Mouse (Mus musculus) hindbrain, embryonic 15.5 days (tissue): Measurements from ENCODE around the gene Wnk2. TPM values are rescaled to one million over a fixed set of nuclear protein-coding genes. Genes with fewer than 3 reads are reported as not detected.

Source experiments
- ATAC-seq: fragments of 200-750 bp; cut with Nextera tagmentation; 2 replicates; pipeline ENCODE4 v1.8.0; 2017; ENCODE audit warnings: low read depth, moderate number of reproducible peaks, moderate TSS enrichment; ENCODE audit not compliant: low FRiP score
- H3K27ac ChIP-seq: fragments of 300-500 bp; sonication (generic); replicated peaks from 2 replicates; pipeline ENCODE4 v1.5.1; 2015; ENCODE audit warnings: mild to moderate bottlenecking, inconsistent platforms
- H3K27me3 ChIP-seq: fragments of 300-500 bp; sonication (generic); 2 replicates; pipeline ENCODE4 v1.6.1; 2015; ENCODE audit warnings: control low read depth, inconsistent platforms
- H3K36me3 ChIP-seq: fragments of 300-500 bp; sonication (generic); 2 replicates; pipeline ENCODE4 v1.6.1; 2015; ENCODE audit warnings: control low read depth, inconsistent platforms
- H3K4me1 ChIP-seq: fragments of 300-500 bp; sonication (generic); replicated peaks from 2 replicates; pipeline ENCODE4 v1.6.1; 2015; ENCODE audit warnings: control low read depth, inconsistent platforms
- H3K4me2 ChIP-seq: fragments of 300-500 bp; sonication (generic); 2 replicates; pipeline ENCODE4 v1.6.1; 2015; ENCODE audit warnings: moderate library complexity, mild to moderate bottlenecking, inconsistent platforms
- H3K4me3 ChIP-seq: fragments of 300-500 bp; sonication (generic); 2 replicates; pipeline ENCODE4 v1.5.1; 2015; ENCODE audit warnings: mild to moderate bottlenecking, inconsistent platforms
- H3K9ac ChIP-seq: fragments of 300-500 bp; sonication (generic); 2 replicates; pipeline ENCODE4 v1.6.1; 2015; ENCODE audit warnings: inconsistent platforms
- H3K9me3 ChIP-seq: fragments of 300-500 bp; sonication (generic); 2 replicates; pipeline ENCODE4 v1.6.1; 2016; ENCODE audit warnings: control low read depth, inconsistent platforms
- WGBS: fragments of 180-500 bp; shearing (Covaris S2); methylation state at CpG from one replicate; pipeline ENCODE4 v1.1.7; 2015; 5-methylcytosine and 5-hydroxymethylcytosine counted together
- polyA plus RNA-seq: library from polyadenylated mRNA; unstranded; fragments of >200 nt; fragmentation: Nextera tagmentation; extraction: Ambion mirVana; gene quantifications from 2 replicates; pipeline ENCODE4 v1.2.1, GENCODE M21; 2015

Gene Wnk2
- polyA plus RNA-seq, 1 experiment from 2014 or later = 23.2 TPM

DNA sequence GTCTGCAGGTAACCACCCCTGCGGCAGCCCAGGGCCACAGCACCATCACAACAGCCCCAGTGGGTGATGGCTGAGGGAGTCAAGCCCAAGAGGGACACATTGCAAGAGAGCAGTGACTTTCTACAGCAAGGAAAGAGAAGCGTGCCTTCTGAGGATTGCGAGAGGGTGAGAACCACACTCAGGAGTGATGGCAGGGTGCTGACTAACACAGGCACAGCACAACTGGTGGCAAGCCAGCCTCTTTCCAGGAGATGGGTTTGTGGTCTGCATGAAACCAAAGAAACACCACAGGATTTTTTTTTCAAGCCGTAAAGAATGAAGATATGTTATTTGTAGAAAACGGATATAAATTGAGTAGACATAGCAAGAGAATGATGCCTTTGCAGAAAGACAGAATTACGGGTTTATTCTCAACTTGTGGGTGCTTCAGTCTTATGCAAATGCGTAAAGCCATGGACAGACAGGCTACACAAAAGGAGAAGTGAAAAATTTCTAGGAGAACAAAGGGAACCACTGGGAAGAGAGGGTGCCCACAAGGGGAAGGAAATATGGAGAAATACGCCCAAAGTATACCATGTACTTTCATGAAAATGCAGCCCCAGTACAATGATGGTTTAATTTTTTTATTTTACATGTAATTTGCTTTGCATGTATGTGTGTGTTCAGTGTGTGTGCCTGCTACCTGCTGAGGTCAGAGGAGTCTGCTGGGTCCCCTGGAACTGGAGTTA, 39.5 kb downstream of the Wnk2 start:
- no peak overlapping the region for H3K4me2 ChIP-seq
- no peak for ATAC-seq

DNA sequence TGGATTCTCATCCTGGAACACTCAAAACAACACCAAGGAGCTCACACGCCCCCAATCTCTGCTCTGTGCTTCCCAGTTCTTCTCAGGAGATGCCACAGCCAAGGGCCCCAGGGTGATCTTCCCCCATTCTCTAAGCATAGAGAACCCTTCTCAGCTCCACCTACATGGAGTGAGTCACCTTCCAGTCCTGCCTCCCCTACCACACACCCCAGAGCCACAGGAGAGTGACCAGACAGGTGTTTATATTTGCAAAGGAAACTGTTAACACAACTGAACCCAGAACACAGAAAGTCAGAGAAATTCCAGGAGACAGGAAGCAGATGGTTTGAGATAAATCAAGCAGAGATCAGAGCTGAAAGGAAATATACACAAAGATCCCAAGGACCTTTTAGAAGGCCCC, 43.9 kb downstream of the Wnk2 start:
- H3K27me3 ChIP-seq = no peaks in the 10 kb centered on the region
- H3K9me3 ChIP-seq = no peaks in the 10 kb centered on the region
- 90% methylated on average over 1 of the region's 1 CpGs for WGBS
- H3K27ac ChIP-seq = peak overlapping the region; percentile 2; the same call in 1 of the 2 replicates
- peaks cover 12% of the 10 kb centered on the region for H3K36me3 ChIP-seq
- no peak overlapping the region for H3K4me2 ChIP-seq
- no peak overlapping the region for H3K9ac ChIP-seq
- peaks cover 31% of the 10 kb centered on the region for H3K4me1 ChIP-seq
- H3K4me3 ChIP-seq = no peak overlapping the region
- no peak for ATAC-seq

More for the DNA sequence above, 39.5 kb downstream of the Wnk2 start:
- 82% methylated on average over 8 of the region's 8 CpGs for WGBS
- H3K27me3 ChIP-seq = no peaks in the 10 kb centered on the region
- no peak overlapping the region for H3K4me3 ChIP-seq
- no peaks in the 10 kb centered on the region for H3K9me3 ChIP-seq
- no peak overlapping the region for H3K27ac ChIP-seq
- H3K9ac ChIP-seq = no peak overlapping the region
- H3K4me1 ChIP-seq = peaks cover 7% of the 10 kb centered on the region; the same call in 1 of the 2 replicates
- peaks cover 4% of the 10 kb centered on the region; the same call in 1 of the 2 replicates for H3K36me3 ChIP-seq

DNA sequence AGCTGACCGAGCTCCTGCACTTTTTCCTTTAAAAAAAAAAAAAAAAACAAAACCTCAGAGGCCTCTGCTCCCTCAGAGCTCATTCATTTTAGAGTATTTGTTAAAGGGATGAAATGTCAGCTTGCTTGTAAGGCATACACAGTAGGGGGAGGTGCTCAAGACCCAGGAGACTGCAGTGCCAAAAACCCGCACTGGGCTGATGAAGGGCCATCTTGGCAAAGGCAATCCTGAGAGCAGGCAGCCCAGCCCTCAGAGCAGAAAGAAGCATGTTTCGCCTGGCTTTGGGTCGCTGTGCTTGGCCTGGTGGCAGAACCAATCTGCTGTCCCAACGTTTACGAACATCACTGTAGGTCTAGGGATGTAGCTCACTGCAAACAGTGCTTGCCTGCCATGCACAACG, 44.6 kb downstream of the Wnk2 start:
- Histone ChIP-seq H3K9ac (no peak overlapping the region), H3K36me3 (peaks cover 12% of the 10 kb centered on the region), H3K4me1 (peaks cover 31% of the 10 kb centered on the region), H3K9me3 (no peaks in the 10 kb centered on the region), H3K4me3 (no peak overlapping the region), H3K27me3 (no peaks in the 10 kb centered on the region), H3K4me2 (no peak overlapping the region), H3K27ac (peak overlapping the region; percentile 44; the same call in 1 of the 2 replicates)
- WGBS = 62% methylated on average over 7 of the region's 7 CpGs
- ATAC-seq = 0 out of 2 replicates have a peak, but pooled peaks have one; percentile 36

DNA sequence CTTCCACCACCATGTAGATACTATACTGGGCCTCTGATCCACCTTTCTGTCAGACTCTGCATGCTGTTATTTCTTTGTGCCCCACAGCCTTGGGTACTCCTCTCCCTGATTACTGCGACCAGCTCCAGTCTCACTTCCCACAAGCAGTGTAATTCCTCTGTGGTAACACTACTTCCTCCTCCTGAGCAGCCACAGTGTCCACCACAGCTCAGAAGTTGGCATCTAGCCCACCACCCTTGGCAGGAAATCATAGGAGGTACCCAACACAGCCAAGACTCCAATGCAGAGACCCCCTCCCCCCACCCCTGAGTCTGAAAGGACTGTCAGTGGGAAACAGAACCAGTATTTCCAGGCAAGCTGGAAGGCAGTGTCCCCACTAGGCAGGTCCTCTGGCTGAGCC, 47.4 kb downstream of the Wnk2 start:
- Histone ChIP-seq H3K27me3 (no peaks in the 10 kb centered on the region), H3K9me3 (no peaks in the 10 kb centered on the region), H3K36me3 (peaks cover 14% of the 10 kb centered on the region), H3K9ac (no peak overlapping the region), H3K27ac (peak overlapping the region; percentile 38; the same call in 1 of the 2 replicates), H3K4me3 (no peak overlapping the region), H3K4me1 (peaks cover 31% of the 10 kb centered on the region), H3K4me2 (no peak overlapping the region)
- WGBS = 52% methylated on average over 1 of the region's 1 CpGs
- peak; percentile 40; the same call in 1 of the 2 replicates for ATAC-seq

DNA sequence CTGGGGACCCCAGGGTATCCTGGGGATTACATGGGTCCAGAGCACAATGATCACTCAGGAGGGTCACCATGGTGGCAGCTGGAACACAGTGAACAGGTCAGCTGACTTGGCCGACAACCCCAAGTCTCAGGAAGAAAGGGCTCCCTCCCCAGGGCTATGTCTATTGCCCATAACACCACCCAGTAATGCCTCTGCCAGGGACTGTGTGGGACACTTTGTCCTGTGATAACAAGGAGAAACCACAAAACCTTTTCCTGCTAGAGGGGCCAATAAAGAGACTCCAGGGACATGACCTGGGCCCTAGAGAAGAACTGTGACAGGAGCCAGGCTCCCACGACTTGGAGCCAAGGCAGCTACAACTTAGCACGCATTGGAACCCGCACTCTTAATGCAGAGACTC, 51.0 kb downstream of the Wnk2 start:
- no peak overlapping the region for H3K4me3 ChIP-seq
- no peak overlapping the region for H3K4me2 ChIP-seq
- 90% methylated on average over 4 of the region's 4 CpGs for WGBS
- no peaks in the 10 kb centered on the region for H3K9me3 ChIP-seq
- peaks cover 19% of the 10 kb centered on the region for H3K4me1 ChIP-seq
- no peaks in the 10 kb centered on the region for H3K27me3 ChIP-seq
- H3K27ac ChIP-seq = no peak overlapping the region
- no peak overlapping the region for H3K9ac ChIP-seq
- ATAC-seq = no peak
- H3K36me3 ChIP-seq = peaks cover 37% of the 10 kb centered on the region

DNA sequence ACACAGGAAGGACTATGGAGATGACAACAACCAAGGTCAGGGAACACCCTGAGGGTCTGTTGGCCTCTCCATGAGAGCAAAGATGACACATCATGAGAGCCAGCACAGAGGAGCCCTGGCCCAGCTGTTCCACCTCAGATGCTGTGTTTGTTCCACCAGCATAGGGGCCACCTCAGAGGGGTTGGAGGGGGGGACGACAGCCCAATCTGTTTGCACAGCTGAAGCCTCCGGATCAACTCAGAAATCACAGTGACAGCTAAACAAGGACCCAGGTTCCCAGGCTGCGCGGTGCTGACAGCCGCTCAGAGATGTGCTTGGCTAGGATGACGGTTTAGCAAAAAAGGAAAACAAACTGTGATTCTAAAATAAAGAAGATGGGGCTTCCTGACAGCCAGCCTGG, 53.1 kb downstream of the Wnk2 start:
- H3K4me1 ChIP-seq = peaks cover 5% of the 10 kb centered on the region; the same call in 1 of the 2 replicates
- ATAC-seq = 0 out of 2 replicates have a peak, but pooled peaks have one; percentile 19
- no peak overlapping the region for H3K4me3 ChIP-seq
- H3K4me2 ChIP-seq = no peak overlapping the region
- no peaks in the 10 kb centered on the region for H3K27me3 ChIP-seq
- H3K27ac ChIP-seq = no peak overlapping the region
- H3K9ac ChIP-seq = no peak overlapping the region
- no peaks in the 10 kb centered on the region for H3K9me3 ChIP-seq
- H3K36me3 ChIP-seq = peaks cover 49% of the 10 kb centered on the region
- 85% methylated on average over 6 of the region's 6 CpGs for WGBS

DNA sequence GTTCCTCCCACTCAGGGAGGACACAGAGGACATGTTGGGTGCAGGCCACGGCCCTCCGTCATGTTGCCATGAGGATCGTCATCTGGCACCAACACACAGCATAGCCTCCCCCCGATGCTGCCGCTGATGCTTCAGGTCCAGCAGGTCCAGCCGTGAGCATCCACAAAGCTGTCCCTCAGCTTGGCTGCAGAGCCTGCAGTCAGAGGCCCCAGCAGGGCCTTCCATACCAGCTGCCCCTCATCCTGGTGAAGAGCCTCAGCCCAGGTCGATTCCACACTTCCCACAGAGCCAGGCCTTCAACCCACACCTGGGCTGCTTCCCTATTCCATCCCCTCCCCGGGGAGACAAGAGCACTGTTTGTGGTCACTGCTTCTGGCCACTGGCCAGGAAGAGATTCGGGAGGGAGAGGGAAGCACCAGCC, 54.3 kb downstream of the Wnk2 start:
- H3K4me3 ChIP-seq = no peak overlapping the region
- H3K4me2 ChIP-seq = no peak overlapping the region
- H3K36me3 ChIP-seq = peaks cover 55% of the 10 kb centered on the region
- 74% methylated on average over 9 of the region's 9 CpGs for WGBS
- peaks cover 5% of the 10 kb centered on the region; the same call in 1 of the 2 replicates for H3K4me1 ChIP-seq
- no peaks in the 10 kb centered on the region for H3K9me3 ChIP-seq
- no peak overlapping the region for H3K27ac ChIP-seq
- H3K9ac ChIP-seq = no peak overlapping the region
- ATAC-seq = no peak
- no peaks in the 10 kb centered on the region for H3K27me3 ChIP-seq

DNA sequence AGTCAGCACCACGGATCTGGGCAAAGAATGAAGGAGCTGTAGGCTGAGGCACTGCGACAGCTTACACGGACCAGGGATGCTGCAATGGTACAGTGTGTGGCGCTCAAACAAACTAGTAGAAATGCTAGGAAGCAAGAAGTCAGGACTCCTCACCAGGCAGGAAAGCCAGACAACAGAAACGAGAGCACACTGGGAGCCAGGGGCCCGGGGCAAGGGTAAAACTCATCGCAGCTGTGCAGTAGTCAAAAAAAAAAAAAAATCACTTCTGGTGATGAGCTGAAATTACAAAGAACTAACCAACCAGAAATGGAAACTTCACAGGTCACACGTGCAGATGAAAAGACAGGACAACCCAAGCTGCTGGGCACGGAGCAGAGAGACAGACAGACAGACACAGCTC, 55.2 kb downstream of the Wnk2 start:
- H3K4me1 ChIP-seq = peaks cover 5% of the 10 kb centered on the region; the same call in 1 of the 2 replicates
- no peak overlapping the region for H3K9ac ChIP-seq
- WGBS = 79% methylated on average over 9 of the region's 9 CpGs
- peaks cover 55% of the 10 kb centered on the region for H3K36me3 ChIP-seq
- H3K9me3 ChIP-seq = no peaks in the 10 kb centered on the region
- H3K4me2 ChIP-seq = no peak overlapping the region
- H3K4me3 ChIP-seq = no peak overlapping the region
- H3K27me3 ChIP-seq = no peaks in the 10 kb centered on the region
- H3K27ac ChIP-seq = no peak overlapping the region
- ATAC-seq = no peak

DNA sequence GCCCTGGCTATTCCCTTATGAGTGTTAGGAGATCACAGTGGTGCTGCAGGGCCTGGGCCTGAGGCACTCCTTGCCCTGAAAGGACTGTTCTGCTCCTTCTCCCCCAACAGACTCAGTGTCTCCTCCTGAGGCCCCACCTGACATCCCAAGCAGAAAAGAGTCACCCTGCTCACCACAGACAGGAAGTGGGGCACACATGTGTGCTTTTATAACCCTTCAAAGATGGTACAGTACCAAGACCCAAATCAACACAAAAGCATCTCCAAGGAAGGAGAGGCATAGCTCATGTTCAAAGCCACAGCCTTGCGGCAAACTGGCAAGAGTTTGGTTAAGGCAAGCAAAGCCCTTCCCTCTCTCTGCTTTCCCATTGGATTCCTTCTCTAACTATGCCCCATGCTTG, 57.6 kb downstream of the Wnk2 start:
- no peak for ATAC-seq
- no peak overlapping the region for H3K9ac ChIP-seq
- 100% methylated on average over 1 of the region's 1 CpGs for WGBS

DNA sequence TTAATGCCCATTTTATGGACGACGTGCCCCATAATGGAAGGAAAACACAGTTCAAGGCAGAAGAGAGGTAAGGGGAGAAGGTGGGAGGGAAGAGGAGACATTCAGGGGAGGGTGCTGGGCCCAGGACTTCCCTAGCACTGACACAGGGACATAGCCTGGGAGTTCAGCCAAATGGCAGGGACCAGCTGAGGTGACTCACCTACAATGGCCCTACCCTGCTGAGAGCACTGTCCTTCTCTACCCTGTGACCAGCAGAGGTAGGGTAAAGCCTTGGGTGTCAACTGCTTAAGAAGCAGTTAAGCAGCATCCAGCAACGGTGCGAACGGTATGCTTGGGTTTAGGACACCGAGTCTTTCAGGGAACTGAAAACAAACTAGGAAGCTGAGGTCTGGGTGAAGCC, 58.9 kb downstream of the Wnk2 start:
- H3K4me1 ChIP-seq = peaks cover 5% of the 10 kb centered on the region; the same call in 1 of the 2 replicates
- H3K4me3 ChIP-seq = no peak overlapping the region
- no peak overlapping the region for H3K27ac ChIP-seq
- 95% methylated on average over 6 of the region's 6 CpGs for WGBS
- ATAC-seq = no peak
- peaks cover 41% of the 10 kb centered on the region for H3K36me3 ChIP-seq
- no peaks in the 10 kb centered on the region for H3K9me3 ChIP-seq
- H3K4me2 ChIP-seq = no peak overlapping the region
- H3K9ac ChIP-seq = no peak overlapping the region
- no peaks in the 10 kb centered on the region for H3K27me3 ChIP-seq

More for the DNA sequence above, 57.6 kb downstream of the Wnk2 start:
- H3K27ac ChIP-seq = no peak overlapping the region
- no peak overlapping the region for H3K4me3 ChIP-seq
- H3K4me2 ChIP-seq = no peak overlapping the region
- H3K36me3 ChIP-seq = peaks cover 50% of the 10 kb centered on the region
- H3K9me3 ChIP-seq = no peaks in the 10 kb centered on the region
- H3K27me3 ChIP-seq = no peaks in the 10 kb centered on the region
- H3K4me1 ChIP-seq = peaks cover 5% of the 10 kb centered on the region; the same call in 1 of the 2 replicates

DNA sequence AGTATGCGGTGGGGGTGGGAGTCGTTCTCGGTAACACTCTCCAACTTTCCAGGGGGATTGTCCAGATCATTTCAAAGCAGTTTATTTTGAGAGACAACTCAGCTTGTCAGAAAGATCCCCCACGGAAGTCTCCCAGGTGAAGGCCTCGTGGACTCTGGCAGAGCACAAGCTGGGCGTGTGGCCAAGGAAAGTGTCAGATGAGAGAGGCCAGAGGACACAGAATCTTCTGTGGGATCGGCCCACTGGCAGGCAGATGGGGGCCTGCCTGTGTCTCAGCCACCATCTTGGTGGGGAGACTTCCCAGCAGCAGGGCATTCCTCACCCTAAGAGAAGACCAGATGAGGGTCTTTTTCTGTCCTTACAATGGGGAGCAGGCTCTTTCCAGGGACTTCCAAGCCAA, 60.4 kb downstream of the Wnk2 start:
- Histone ChIP-seq H3K4me1 (no peaks in the 10 kb centered on the region), H3K4me3 (no peak overlapping the region), H3K27ac (no peak overlapping the region), H3K4me2 (no peak overlapping the region), H3K36me3 (peaks cover 44% of the 10 kb centered on the region), H3K9ac (no peak overlapping the region), H3K27me3 (no peaks in the 10 kb centered on the region), H3K9me3 (no peaks in the 10 kb centered on the region)
- no peak for ATAC-seq
- whole genome bisulfite sequencing = 71% methylated on average over 7 of the region's 7 CpGs

DNA sequence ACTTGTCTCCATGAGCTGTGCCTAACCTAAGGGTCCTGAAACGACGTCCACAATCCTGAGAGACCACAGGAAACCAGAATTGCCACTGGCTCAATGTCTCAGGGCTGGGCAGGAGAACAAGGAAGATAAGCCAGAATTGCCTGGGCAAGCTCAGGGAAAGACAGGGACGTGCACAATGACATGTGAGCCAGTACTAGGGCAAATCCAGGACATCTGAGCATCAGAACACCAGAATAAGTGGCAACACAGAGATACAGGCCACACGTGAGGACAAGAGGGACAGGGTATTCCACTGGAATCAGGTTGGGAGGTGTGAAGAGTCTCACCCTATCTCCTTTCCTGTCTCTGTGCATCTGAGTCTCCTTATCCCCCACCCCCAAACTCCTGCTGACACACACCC, 61.4 kb downstream of the Wnk2 start:
- Histone ChIP-seq H3K4me3 (no peak overlapping the region), H3K4me2 (no peak overlapping the region), H3K9ac (no peak overlapping the region), H3K27ac (no peak overlapping the region), H3K9me3 (no peaks in the 10 kb centered on the region), H3K36me3 (peaks cover 34% of the 10 kb centered on the region), H3K27me3 (no peaks in the 10 kb centered on the region), H3K4me1 (no peaks in the 10 kb centered on the region)
- ATAC-seq = no peak
- WGBS = 89% methylated on average over 4 of the region's 4 CpGs
